Mouse (Mus musculus): Measurements from ENCODE around the gene Ppp1r15b. TPM values are rescaled to one million over a fixed set of nuclear protein-coding genes. Genes with fewer than 3 reads are reported as not detected.

Gene Ppp1r15b
- total RNA-seq, 2 experiments from 2014 or later = 95.7 to 103 TPM

GRCm38 (mm10) chr1:133155270-133155669 lies 24.3 kb downstream of the Ppp1r15b start:
- no peak for DNase-seq (ENCODE audit: low spot score in 2 of 2)

DNA sequence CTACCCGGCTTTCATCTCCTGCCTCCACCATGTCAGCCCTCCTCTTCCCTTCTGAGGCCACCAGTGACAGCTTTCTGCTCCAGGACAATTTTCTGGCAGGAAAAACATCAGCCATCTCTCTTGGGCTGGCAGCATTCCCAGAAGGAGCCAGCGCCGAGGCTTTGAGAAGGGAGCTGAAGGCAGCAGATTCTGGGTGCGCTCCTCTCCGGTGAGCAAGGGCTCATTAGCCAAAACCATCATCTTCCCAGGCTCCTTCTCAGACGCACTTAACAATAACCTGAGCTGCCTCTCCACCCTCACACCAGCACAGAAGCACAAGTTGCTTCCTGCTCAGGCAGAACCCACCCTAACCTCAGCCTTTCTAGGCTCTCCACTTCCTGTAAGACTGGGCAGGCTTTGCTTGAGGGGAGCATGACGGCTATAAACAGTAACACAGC lies 28.2 kb downstream of the Ppp1r15b start:
- peak in 1 of 2 experiments; percentile 21 for DNase-seq (ENCODE audit: low spot score in 2 of 2)

DNA sequence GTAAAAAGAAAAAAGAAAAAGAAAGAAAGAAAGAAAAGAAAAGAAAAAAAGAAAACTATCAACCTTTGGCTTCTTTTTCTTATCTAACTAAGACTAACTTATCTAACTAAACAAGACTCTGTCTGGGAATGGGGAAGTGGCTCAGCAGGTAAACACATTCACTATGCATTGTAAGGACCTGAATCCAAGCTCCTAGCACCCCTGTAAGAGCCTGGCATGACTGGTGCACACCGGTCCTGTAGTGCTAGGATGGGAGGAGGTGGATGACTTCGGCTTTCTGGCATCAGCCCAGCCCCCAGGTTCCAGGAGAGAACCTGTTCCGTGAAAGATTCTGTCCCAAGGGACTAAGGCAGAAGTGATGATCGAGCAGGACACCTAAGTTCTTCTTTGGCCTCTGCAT lies 30.6 kb downstream of the Ppp1r15b start:
- no peak for DNase-seq (ENCODE audit: low spot score in 2 of 2)

DNA sequence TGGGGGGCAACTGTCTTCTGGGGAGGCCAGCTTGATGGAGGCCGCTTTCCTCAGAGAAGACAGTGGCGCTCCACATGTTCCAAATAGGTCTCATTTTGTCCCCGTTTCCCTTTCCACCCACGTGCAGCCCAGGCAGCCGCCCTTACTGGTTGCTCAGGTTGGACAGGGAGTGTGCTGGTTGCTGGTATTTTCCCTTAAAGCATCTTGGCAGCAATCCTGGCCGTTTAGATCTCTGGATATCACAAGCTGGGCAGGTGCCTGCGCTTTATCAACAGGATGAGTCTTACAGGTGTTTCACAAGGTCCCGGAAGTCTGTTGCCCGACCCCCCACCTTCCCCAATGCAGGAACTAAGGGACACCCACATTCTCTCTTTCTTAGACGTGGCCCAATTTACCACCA lies 31.1 kb downstream of the Ppp1r15b start:
- DNase-seq (ENCODE audit: low spot score in 2 of 2) = no peak

GRCm38 (mm10) chr1:133162981-133163380 lies 32.0 kb downstream of the Ppp1r15b start:
- no peak for DNase-seq (ENCODE audit: low spot score in 2 of 2)

DNA sequence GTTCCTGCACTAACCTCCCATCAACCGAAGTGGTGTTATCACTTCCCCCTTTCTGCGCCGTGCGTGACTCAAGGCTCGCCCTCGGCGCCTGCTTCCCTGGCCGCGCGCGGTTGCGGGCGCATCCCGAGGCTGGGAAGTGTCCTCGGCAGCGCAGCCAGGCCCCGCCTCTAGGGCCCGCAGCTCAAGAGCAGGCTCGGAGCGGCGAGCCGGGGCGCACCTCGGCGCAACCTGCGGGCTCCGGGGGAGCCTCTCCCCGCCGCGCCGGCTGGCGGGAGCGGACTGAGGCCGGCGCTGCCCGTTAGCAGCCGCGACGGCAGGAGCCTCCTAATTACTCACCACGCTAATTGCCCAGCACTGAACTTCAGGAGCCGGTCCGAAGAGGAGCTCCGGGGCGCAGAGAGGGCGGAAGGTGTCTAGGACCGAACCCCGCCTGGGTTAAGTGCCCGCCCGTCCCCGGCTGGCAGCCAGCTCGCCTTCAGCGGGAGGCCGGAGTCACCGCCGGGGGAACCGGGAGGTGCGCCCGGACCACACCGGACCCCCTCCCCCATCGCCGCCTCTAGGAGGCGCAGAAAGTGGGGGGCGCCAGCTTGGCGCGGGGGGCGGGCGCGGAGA lies 33.0 kb downstream of the Ppp1r15b start, which contains the start of gene Plekha6:
TSS of gene Plekha6 (plus strand) at position 391 of the 612 bp plus-strand sequence.
- peak in 1 of 2 experiments; percentile 42 for DNase-seq (ENCODE audit: low spot score in 2 of 2)

DNA sequence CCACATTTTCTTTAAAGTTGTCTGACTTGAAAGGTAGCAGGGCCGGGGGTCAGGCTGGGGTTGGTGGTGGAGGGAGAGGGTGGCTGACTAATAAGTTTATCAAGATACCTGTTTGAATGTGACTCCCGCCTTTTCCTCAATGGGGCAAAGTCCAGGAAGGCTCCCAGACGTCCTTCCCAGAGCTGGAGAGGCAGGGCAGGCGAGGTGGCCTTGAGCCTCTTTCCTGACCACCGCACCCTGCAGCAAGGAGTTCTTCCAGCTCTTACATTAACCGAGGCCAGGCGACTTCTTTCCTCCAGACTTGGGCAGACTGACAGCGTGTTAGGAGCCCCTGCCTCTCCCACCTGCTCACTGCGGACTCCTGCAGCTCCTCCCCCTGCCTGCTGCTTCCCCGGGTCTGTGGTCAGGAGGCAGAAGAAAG lies 33.7 kb downstream of the Ppp1r15b start:
- no peak for DNase-seq (ENCODE audit: low spot score in 2 of 2)

DNA sequence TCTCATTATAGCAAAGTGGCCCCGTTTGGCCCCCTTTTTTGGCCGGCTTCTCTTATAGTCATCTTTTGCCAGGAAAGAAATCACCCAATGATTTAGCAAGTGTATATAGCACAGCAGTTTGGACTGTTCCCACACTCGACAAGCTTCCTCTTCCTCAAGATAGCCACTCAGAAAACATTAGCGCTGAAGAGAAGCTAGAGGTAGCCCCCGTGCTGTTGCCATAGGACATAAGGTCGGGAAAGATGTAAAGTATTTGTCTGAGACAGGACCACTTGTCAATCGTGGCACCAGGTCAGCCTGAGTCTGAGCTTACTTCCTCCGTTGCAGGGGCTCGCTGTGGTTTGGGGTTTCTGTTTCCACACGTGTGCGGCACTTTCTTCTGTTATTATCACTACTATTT lies 34.2 kb downstream of the Ppp1r15b start:
- no peak for DNase-seq (ENCODE audit: low spot score in 2 of 2)

DNA sequence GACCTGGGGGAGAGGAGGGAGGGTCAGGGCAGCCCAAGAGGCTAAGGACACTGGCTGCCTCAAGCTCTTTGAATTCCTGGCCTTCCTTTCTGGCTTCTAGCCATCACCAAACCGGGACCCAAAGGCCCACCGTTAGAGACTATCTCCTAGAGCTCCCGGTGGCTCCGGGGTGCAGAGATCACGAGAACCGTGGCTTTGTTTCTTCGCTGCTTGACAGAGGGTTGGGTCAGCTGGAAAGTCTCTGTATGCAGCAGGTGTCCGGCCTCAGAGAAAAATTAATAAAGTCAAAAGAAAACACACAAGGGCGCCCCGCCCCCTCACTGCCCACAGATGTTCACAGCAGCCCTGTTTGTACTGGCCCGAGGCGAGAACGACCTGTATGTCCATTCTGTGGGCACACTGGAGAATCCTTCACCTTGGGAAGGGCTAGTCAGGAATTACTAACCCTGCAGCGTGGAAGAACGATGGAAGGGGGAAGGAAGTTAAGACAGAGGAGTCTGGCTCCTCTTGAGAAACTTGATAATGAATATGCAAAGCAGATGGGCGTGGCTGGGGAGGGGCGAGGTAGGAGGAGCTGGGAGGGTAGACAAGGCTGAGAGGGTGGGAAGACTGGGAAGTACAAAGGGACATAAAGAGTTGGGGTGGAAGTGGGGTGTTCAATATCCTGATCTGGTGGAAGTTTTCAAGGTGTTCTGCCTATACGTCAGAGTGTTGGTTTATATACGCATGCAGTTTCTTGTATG lies 37.5 kb downstream of the Ppp1r15b start:
- no peak for DNase-seq (ENCODE audit: low spot score in 2 of 2)

GRCm38 (mm10) chr1:133170196-133170595 lies 39.3 kb downstream of the Ppp1r15b start:
- no peak for DNase-seq (ENCODE audit: low spot score in 2 of 2)

DNA sequence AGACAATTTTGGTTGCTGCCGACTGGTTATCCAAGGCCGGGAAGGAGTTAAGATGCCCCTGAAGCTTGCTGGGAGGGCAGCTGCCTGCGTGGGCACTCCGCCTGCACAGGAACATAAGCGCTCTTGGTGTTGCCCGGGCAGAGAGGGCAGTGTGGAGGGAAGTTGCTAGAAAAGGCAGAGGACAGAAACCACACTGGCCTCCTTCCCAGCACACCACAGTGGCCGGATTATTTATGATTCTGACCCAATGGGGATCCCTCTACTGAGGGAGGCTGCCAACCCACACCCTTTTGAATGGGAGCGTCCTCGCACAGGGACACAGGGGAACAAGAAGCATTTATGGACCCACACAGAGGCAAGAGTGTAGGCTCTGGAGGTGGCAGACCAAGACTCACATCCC lies 40.4 kb downstream of the Ppp1r15b start:
- no peak for DNase-seq (ENCODE audit: low spot score in 2 of 2)

- DNase-seq (ENCODE audit: low spot score in 2 of 2) = no peak
Observed at GRCm38 (mm10) chr1:133175150-133175549, 44.2 kb downstream of the Ppp1r15b start.

GRCm38 (mm10) chr1:133177480-133178172 lies 46.7 kb downstream of the Ppp1r15b start:
- peak; percentile 62 to 64 for DNase-seq (ENCODE audit: low spot score in 2 of 2)

GRCm38 (mm10) chr1:133178732-133179440 lies 47.9 kb downstream of the Ppp1r15b start:
- no peak for DNase-seq (ENCODE audit: low spot score in 2 of 2)

DNA sequence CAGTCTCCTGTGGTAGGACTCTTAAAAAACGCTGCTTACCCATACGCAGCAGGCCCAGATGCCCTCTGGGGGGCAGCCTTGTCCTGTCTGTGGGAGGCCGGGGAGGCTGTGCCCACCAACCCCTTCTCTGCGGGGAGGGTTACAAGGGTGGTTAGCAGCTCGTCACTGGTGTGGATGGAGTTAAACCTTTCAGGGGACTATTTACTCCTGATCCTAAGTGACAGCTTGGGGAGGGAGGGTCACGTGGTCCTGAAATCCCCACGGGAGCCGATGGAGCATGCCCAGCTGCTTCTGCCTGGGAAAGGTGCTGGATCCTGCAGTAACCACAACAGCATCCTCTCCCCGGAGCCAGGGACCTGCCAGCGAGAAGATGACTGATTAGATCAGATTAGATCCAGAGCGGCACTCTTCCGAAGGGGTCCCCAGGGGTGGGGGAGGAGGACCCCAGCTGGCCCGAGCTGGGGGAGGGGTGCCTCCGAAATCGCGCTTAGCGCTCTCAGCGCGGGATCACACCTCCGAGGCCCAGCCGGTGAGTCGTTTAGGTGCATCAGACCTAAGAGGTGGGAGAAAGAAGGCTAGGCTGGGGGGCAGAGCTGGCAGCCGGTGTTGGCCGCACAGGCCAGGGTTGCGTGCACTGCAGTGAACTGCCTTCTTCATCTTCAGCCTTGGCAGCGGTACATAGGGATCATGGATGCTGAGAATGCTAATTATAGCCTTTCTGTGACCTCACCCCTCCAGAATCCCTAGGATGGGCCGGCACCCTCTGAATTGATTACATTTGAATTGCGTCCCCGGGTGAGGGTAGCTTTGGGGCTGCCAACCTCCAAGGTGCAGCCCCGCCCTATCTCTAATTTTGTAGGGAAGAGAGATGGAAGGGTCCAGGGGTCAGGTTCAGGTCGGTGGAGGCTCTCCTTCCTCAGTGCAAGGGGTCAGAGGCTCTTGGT lies 50.4 kb downstream of the Ppp1r15b start:
- peak; percentile 71 to 73 for DNase-seq (ENCODE audit: low spot score in 2 of 2)

GRCm38 (mm10) chr1:133182016-133182705 lies 51.2 kb downstream of the Ppp1r15b start:
- peak; percentile 50 to 53 for DNase-seq (ENCODE audit: low spot score in 2 of 2)

DNA sequence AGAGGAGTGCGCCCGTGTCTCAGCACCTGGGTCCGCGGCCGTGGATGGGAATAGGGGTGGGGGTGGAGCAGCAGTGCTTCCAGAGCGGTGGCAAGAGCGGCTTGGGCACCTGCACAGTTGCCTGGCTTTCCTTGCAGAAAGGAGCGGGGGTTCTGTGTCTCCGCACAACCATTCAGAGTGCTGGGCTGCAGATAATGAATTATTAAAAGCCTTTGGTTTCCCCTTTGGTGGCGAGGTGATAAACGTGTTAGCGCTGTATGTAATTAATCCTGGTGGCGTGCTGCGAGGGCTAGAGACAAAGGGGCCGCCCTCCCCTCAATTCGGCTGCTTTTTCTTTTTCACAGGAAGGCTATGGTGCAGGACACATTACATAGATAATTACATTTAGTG lies 51.8 kb downstream of the Ppp1r15b start:
- DNase-seq (ENCODE audit: low spot score in 2 of 2) = no peak

DNA sequence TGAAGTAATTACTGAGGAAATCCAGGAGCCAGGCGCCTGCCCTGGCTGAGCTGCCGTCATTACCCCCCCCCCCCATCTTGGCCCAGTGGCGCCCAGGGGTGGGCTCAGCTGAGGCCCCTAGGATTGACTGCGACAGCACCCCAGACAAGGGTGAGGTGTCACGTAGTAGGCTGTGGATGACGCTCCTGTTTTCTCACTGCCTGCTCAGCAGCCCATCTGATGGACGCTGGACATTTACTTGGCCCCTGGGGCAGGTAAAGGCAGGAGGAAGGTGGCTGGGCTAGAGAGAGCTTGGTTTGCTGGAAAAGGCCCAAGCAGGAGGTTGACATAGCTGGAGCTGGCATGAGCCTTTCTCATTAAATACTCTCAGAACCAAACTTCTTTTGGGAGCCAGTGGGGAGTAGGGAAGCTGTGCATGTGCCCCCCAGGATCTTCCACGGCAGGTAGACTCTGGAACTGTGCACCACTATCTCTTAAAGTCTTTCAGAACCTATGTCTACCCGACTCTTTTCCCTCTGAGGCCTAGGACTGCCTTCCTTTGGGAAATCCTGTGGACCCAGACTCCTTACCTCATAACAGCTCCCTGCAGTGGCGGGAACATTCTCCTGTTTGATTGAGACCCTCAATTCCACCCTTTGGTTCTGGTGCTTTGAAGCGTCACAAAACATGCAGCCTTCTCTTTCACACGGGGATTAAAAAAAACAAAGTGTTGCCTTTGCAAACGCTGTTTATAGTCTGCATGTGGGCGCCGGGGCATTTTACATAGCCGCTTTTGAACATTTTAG lies 52.4 kb downstream of the Ppp1r15b start:
- DNase-seq (ENCODE audit: low spot score in 2 of 2) = no peak

Data from adrenal gland, adult 18-20 months (tissue).